Mouse (Mus musculus) MEL (cell line): Measurements from ENCODE around the gene Ppp1r14c.

Source experiments
- MAX ChIP-seq: IDR thresholded peaks from 2 replicates; pipeline ENCODE4 v1.6.1; 2011; ENCODE audit warnings: low read length, improper control_type of control experiment
- USF2 ChIP-seq, 2 experiments: IDR thresholded peaks; 2 replicates each; pipeline ENCODE4 v1.6.1; 2011 to 2012; ENCODE audit warnings: improper control_type of control experiment in 2 of 2, low read length in 2 of 2, borderline replicate concordance in 1 of 2, inconsistent platforms in 1 of 2, low read depth in 1 of 2, mild to moderate bottlenecking in 1 of 2; ENCODE audit not compliant: insufficient read depth in 1 of 2

DNA sequence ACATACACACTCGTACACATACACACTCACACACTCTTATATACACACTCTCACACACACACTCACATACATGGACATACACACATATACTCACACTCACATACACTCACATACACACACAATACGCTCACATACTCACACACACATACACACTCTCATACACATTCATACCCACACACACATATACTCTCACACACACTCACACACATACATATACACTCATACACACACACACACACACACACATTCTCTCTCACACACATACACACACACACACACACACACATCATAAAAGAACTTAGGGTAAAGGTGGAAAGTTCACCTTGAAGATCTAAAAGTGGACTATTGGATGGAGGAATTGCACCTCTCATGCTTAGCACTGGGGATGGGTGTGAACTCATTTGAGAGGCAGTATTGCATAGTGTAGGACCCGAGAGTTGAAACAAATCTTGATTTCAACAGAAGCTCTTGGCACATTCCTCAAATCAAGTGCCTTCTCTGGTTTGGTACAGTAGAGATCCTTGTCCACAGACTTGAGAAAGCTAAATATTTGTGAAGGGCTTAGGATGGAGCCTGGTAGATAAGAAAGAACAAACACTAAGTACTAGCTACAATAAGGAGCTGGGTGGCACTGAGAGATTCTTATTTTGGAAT lies 87.1 kb downstream of the Ppp1r14c start:
- TF ChIP-seq USF2 (IDR thresholded peaks at IDR 0.05; ENCODE audit: borderline replicate concordance in 1 of 2, insufficient read depth in 1 of 2, low read depth in 1 of 2, low read length in 2 of 2) (no peak), MAX (no peak)
